Mouse (Mus musculus) hindbrain, postnatal 0 days (tissue): ENCODE measurements around the gene Tekt2. TPM values are rescaled to one million over a fixed set of nuclear protein-coding genes. Genes with fewer than 3 reads are reported as not detected.

Experiments used
- ATAC-seq: fragments of 200-750 bp; cut with Nextera tagmentation; 2 replicates; pipeline ENCODE4 v1.8.0; 2017; ENCODE audit warnings: mild to moderate bottlenecking, moderate TSS enrichment, moderate library complexity
- DNase-seq: peaks from one replicate; pipeline ENCODE4 v3.0.0-alpha.2; 2015; ENCODE audit warnings: low spot score
- H3K27ac ChIP-seq: fragments of 300-500 bp; sonication (generic); 2 replicates; pipeline ENCODE4 v1.5.1; 2014; ENCODE audit warnings: mild to moderate bottlenecking
- H3K27me3 ChIP-seq: fragments of 300-500 bp; sonication (generic); 2 replicates; pipeline ENCODE4 v1.6.1; 2014; ENCODE audit warnings: low read length, mixed read lengths; ENCODE audit not compliant: insufficient read depth
- H3K36me3 ChIP-seq: fragments of 300-500 bp; sonication (generic); 2 replicates; pipeline ENCODE4 v1.6.1; 2014; ENCODE audit warnings: low read length, mixed read lengths; ENCODE audit not compliant: insufficient read depth
- H3K4me1 ChIP-seq: fragments of 300-500 bp; sonication (generic); 2 replicates; pipeline ENCODE4 v1.6.1; 2014; ENCODE audit warnings: antibody characterized with exemption, low read length, mixed read lengths; ENCODE audit not compliant: insufficient read depth
- H3K4me2 ChIP-seq: fragments of 300-500 bp; sonication (generic); 2 replicates; pipeline ENCODE4 v1.6.1; 2014; ENCODE audit warnings: low read depth, mild to moderate bottlenecking, low read length, moderate library complexity, mixed read lengths
- H3K4me3 ChIP-seq: fragments of 300-500 bp; sonication (generic); 2 replicates; pipeline ENCODE4 v1.5.1; 2014; ENCODE audit warnings: low read length
- H3K9ac ChIP-seq: fragments of 300-500 bp; sonication (generic); replicated peaks from 2 replicates; pipeline ENCODE4 v1.6.1; 2014; ENCODE audit warnings: mild to moderate bottlenecking, low read length, moderate library complexity, mixed read lengths
- H3K9me3 ChIP-seq: fragments of 300-500 bp; sonication (generic); 2 replicates; pipeline ENCODE4 v1.6.1; 2016; ENCODE audit warnings: low read length, mixed read lengths
- CTCF ChIP-seq: IDR thresholded peaks from 2 replicates; pipeline ENCODE4 v1.5.1; 2016; ENCODE audit warnings: antibody characterized with exemption, control low read depth, low read depth
- WGBS: fragments of 180-500 bp; shearing (Covaris S2); extraction: QIAGEN DNeasy Blood & Tissue Kit; methylation state at CpG from one replicate; pipeline ENCODE4 v1.1.7; 2014; 5-methylcytosine and 5-hydroxymethylcytosine counted together
- polyA plus RNA-seq: library from polyadenylated mRNA; unstranded; fragments of >200 nt; fragmentation: Nextera tagmentation; extraction: Ambion mirVana; gene quantifications from 2 replicates; pipeline ENCODE4 v1.2.1, GENCODE M21; 2015
- total RNA-seq: library from RNA; depleted of rRNA; stranded (reverse); fragments of >200 nt; gene quantifications from 2 replicates; pipeline ENCODE4 v1.2.3, GENCODE M21; 2014; rRNA removed

The Tekt2 gene
- total and polyA plus RNA-seq, 2 experiments from 2014 or later: 16.3 to 25.7 TPM

DNA sequence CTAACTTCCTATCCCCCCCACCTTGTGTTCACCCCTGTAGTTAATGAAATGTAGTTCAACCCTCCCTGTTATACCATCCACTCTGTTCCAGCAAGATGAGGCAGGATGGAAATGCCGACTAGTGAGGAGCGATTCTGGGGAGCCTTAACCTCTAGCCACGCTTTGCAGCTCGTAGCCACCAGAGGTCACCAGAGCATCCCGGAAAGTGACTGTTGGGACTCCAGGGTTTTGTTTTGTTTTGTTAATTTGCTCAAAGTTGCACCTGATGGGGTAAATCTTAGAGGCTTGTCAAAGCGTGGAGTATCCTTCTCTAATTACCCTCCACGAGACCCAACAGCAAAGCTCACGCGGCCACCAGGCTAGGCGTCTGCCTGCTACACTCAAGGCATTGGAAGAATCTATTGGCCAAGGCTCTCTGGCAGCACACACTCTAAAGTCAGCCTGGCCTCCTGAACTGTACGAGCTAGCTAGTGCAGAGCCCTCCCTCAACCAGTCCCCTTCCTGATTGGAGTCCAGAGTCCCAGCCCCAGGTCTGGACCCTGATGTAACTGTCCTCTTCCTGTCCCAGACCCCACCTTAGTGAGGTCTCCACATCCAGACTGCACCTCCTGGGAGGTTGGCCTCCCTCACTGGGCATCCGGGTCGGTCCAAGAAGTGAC is 47.5 kb downstream of the Tekt2 start:
- peak; percentile 83 for TF ChIP-seq CTCF
- Histone ChIP-seq H3K9ac (no peak overlapping the region), H3K4me2 (peak overlapping the region; percentile 18; the same call in 1 of the 2 replicates), H3K4me3 (no peak overlapping the region), H3K36me3 (no peaks in the 10 kb centered on the region), H3K9me3 (no peaks in the 10 kb centered on the region), H3K27me3 (no peaks in the 10 kb centered on the region), H3K27ac (no peak overlapping the region; the same call in 1 of the 2 replicates), H3K4me1 (peaks cover 4% of the 10 kb centered on the region; the same call in 1 of the 2 replicates)
- peak; percentile 76 for DNase-seq
- ATAC-seq: peak; percentile 76
- WGBS: 11% methylated on average over 13 of the region's 13 CpGs

DNA sequence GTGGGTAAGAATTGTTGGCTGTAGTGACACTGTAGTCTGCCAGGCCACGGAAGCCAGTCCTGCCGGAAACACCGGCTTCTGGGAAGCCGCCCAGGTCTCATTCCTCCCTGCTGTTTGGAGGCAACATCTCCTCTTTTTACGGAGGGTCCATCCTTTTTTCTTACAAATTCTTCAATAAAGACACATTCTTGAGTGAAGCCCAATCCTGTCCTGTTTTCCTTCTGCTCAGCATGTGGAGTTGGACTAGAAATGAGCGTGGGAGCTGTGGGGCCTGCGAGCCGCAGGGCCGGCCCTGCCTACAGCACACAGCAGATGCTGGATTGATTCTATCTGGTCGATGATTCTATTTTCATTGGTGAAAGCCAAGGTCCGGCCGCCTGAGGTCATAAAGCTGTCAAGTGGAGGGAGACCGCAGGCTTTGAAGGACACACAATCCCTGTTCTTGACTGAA is 49.8 kb downstream of the Tekt2 start:
- TF ChIP-seq CTCF: no peak

DNA sequence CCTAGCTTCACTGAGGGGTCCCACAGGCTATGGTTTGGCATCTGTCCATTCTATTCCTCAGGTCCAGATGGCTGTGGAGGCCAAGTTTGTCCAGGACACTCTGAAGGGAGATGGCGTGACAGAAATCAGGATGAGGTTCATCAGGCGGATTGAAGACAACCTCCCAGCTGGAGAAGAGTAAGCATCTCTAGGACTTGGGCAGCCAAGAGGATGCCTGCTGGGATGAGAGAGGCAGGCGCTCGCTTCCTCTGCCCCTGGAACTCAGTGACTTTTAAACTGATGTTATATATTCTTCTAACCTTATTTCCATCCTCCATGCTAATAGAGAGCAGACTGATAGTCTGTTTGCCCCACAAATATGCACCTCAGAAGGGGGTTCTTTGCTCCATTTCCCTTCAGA is 50.4 kb downstream of the Tekt2 start:
- ATAC-seq: no peak
- H3K27ac ChIP-seq: 0 out of 2 replicates have a peak overlapping the region, but pooled peaks have one; percentile 26
- peak; percentile 48 for DNase-seq
- H3K36me3 ChIP-seq: no peaks in the 10 kb centered on the region
- peaks cover 4% of the 10 kb centered on the region; the same call in 1 of the 2 replicates for H3K4me1 ChIP-seq
- no peak for TF ChIP-seq CTCF
- H3K9ac ChIP-seq: no peak overlapping the region
- 65% methylated on average over 4 of the region's 4 CpGs for WGBS
- no peak overlapping the region for H3K4me2 ChIP-seq
- H3K27me3 ChIP-seq: no peaks in the 10 kb centered on the region
- H3K4me3 ChIP-seq: no peak overlapping the region
- H3K9me3 ChIP-seq: no peaks in the 10 kb centered on the region

More for the DNA sequence above, 49.8 kb downstream of the Tekt2 start:
- Histone ChIP-seq H3K4me3 (no peak overlapping the region), H3K4me2 (no peak overlapping the region), H3K9me3 (no peaks in the 10 kb centered on the region), H3K4me1 (peaks cover 4% of the 10 kb centered on the region; the same call in 1 of the 2 replicates), H3K36me3 (no peaks in the 10 kb centered on the region), H3K27ac (peak overlapping the region; percentile 48; the same call in 1 of the 2 replicates), H3K27me3 (no peaks in the 10 kb centered on the region), H3K9ac (no peak overlapping the region)
- no peak for DNase-seq
- ATAC-seq: peak; percentile 57
- 61% methylated on average over 13 of the region's 13 CpGs for WGBS

DNA sequence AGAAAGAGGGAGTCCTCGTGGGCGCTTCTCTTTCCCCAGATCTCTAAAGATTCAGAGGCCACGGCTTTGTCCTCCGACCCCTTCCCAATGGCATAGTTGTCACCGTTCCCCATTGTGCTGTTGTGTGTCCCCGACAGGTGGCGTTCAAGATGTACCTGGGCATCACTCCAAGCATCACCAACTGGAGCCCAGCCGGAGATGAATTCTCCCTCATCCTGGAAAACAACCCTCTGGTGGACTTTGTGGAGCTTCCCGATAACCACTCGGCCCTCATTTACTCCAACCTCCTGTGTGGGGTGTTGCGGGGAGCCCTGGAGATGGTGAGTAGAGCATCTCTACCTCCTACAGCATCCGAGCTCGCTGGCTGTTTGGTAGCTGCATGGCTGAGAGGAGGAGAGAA is 51.7 kb downstream of the Tekt2 start:
- peaks cover 4% of the 10 kb centered on the region; the same call in 1 of the 2 replicates for H3K4me1 ChIP-seq
- H3K4me2 ChIP-seq: no peak overlapping the region
- no peak overlapping the region for H3K9ac ChIP-seq
- no peak overlapping the region for H3K27ac ChIP-seq
- DNase-seq (peak; percentile 48), ATAC-seq (no peak)
- H3K27me3 ChIP-seq: no peaks in the 10 kb centered on the region
- no peaks in the 10 kb centered on the region for H3K9me3 ChIP-seq
- peak; percentile 30 for TF ChIP-seq CTCF
- H3K4me3 ChIP-seq: no peak overlapping the region
- no peaks in the 10 kb centered on the region for H3K36me3 ChIP-seq
- WGBS: 67% methylated on average over 13 of the region's 13 CpGs

Other genes with a start within 250 kb of the Tekt2 start
- 25.1 and 54.7 TPM in 2 replicates for gene Lsm10, start 229.1 kb downstream of the Tekt2 start, total RNA-seq
- gene Lsm10, start 229.1 kb downstream of the Tekt2 start, polyA plus RNA-seq: 42.8 and 42.9 TPM in 2 replicates
- gene Stk40, start 221.7 kb downstream of the Tekt2 start, total RNA-seq: 19.9 and 23.3 TPM in 2 replicates
- 17.6 and 19.7 TPM in 2 replicates for gene Stk40, start 221.7 kb downstream of the Tekt2 start, polyA plus RNA-seq
- gene Eva1b, start 177.9 kb downstream of the Tekt2 start, total RNA-seq: 24.9 and 25.6 TPM in 2 replicates
- 11.6 and 12.3 TPM in 2 replicates for gene Eva1b, start 177.9 kb downstream of the Tekt2 start, polyA plus RNA-seq
- 0.63 and 1.2 TPM in 2 replicates for gene Sh3d21, start 162.2 kb downstream of the Tekt2 start, total RNA-seq
- 2.2 and 2.6 TPM in 2 replicates for gene Sh3d21, start 162.2 kb downstream of the Tekt2 start, polyA plus RNA-seq
- gene Thrap3, start 122.9 kb downstream of the Tekt2 start, total RNA-seq: 85.7 and 128 TPM in 2 replicates
- gene Thrap3, start 122.9 kb downstream of the Tekt2 start, polyA plus RNA-seq: 108 and 123 TPM in 2 replicates
- gene Map7d1, start 69.3 kb downstream of the Tekt2 start, total RNA-seq: 106 and 109 TPM in 2 replicates
- gene Map7d1, start 69.3 kb downstream of the Tekt2 start, polyA plus RNA-seq: 51.0 and 54.6 TPM in 2 replicates
- 88.9 and 97.4 TPM in 2 replicates for gene Trappc3, start 63.4 kb downstream of the Tekt2 start, total RNA-seq
- gene Trappc3, start 63.4 kb downstream of the Tekt2 start, polyA plus RNA-seq: 187 and 188 TPM in 2 replicates
- gene Col8a2, start 38.9 kb downstream of the Tekt2 start, total RNA-seq: 11.6 and 17.7 TPM in 2 replicates
- gene Col8a2, start 38.9 kb downstream of the Tekt2 start, polyA plus RNA-seq: 5.5 and 5.9 TPM in 2 replicates
- gene Adprhl2, start 4.0 kb downstream of the Tekt2 start, total RNA-seq: 64.0 and 73.9 TPM in 2 replicates
- gene Adprhl2, start 4.0 kb downstream of the Tekt2 start, polyA plus RNA-seq: 73.2 and 73.9 TPM in 2 replicates
- 7.6 and 8.6 TPM in 2 replicates for gene Ago3, start 103.9 kb upstream of the Tekt2 start, total RNA-seq
- 12.8 and 13.5 TPM in 2 replicates for gene Ago3, start 103.9 kb upstream of the Tekt2 start, polyA plus RNA-seq
- gene Ago1, start 142.9 kb upstream of the Tekt2 start, total RNA-seq: 42.2 TPM in 2 replicates
- 6.0 and 6.5 TPM in 2 replicates for gene Ago1, start 142.9 kb upstream of the Tekt2 start, polyA plus RNA-seq
- 6.7 and 9.7 TPM in 2 replicates for gene Ago4, start 207.8 kb upstream of the Tekt2 start, total RNA-seq
- 3.4 TPM in 2 replicates for gene Ago4, start 207.8 kb upstream of the Tekt2 start, polyA plus RNA-seq
- gene Clspn, start 231.2 kb upstream of the Tekt2 start, total RNA-seq: 2.0 and 6.3 TPM in 2 replicates
- 5.9 and 8.7 TPM in 2 replicates for gene Clspn, start 231.2 kb upstream of the Tekt2 start, polyA plus RNA-seq